Mouse (Mus musculus): ENCODE data around the gene Rnf167.
A peak's percentile ranks its signal among the peaks of the same experiment; 100 is the strongest.

The Rnf167 gene

GRCm38 (mm10) chr11:70678092-70678491, 31.1 kb downstream of the Rnf167 start:
- DNase-seq (ENCODE audit: low read depth), result no peak

GRCm38 (mm10) chr11:70678576-70678975, 31.5 kb downstream of the Rnf167 start:
- DNase-seq (ENCODE audit: low read depth), result no peak

- DNase-seq (ENCODE audit: low read depth), result no peak
Observed at GRCm38 (mm10) chr11:70679361-70679760, 32.3 kb downstream of the Rnf167 start.

GRCm38 (mm10) chr11:70679894-70680293, 32.9 kb downstream of the Rnf167 start:
- no peak for DNase-seq (ENCODE audit: low read depth)

DNA sequence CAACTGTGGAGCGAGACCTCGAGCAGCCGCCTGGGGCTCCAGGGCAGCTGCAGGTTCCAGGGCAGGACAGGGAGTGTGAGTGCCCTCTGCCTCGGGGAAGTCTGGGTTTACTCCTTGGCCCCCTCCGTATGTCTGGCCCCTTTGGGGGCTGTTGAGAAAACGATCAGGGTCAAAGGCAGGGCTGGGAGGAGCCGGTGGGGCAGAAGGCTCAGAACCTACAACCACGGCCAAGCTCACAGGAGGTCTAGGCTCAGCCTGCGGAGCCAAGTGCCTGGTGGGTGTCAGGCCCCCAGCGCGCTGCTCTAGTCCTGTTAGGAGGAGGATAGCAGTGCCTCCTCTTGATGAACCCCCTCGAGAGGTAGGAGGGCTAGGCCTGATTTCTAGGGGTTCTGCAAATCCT, 34.1 kb downstream of the Rnf167 start:
- no peak for DNase-seq (ENCODE audit: low read depth)

DNA sequence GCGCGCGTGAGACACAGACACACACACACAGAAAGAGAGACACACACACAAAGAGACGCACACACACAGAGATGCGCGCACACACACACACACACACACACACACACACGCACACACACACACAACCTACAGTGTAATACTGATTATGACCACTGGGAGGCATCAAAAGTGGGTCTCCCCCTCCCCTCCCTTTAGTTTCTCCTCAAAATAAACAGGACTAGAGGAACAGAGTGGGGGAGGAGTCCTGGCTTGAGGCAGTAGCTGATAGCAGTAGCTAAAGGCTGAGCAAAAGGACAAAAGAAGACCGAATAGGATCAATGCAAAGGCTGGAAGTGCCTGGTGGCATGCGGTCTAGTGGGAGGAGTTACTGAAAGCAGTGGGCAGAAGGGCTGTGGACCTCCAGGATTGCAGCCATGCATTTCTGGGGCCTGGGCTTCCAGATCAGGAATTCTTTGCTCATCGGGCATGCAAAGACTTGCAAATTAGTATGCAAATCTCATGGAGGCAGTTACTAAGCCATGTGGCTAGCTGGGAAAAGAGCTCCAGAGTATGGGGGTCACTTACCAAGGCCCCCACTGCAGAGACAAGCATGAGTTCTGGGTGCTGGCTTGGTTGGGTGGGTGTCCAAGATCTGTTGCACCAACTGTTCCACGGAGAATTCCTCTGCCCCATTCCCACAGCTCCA, 35.0 kb downstream of the Rnf167 start:
- no peak for DNase-seq (ENCODE audit: low read depth)

DNA sequence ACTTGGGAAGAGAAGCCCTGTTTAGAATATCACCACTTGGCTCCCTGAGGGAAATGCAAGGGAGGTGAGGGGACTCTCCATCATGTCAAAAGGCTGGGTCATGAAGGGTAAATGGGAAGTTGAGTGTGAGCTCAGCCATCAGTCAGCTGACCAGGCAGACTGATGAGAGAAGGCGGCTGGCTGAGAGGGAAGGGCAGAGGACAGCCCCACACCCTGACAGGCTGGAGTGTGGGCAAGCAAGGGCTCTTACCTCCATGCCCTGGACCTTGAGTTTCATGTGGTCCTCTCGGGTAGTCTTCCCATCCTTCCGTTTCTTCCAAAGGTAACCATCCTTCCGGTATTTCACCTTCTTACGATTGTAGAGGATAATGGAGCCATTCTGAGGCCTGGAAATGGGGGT, 36.6 kb downstream of the Rnf167 start:
- DNase-seq (ENCODE audit: low read depth), result no peak

DNA sequence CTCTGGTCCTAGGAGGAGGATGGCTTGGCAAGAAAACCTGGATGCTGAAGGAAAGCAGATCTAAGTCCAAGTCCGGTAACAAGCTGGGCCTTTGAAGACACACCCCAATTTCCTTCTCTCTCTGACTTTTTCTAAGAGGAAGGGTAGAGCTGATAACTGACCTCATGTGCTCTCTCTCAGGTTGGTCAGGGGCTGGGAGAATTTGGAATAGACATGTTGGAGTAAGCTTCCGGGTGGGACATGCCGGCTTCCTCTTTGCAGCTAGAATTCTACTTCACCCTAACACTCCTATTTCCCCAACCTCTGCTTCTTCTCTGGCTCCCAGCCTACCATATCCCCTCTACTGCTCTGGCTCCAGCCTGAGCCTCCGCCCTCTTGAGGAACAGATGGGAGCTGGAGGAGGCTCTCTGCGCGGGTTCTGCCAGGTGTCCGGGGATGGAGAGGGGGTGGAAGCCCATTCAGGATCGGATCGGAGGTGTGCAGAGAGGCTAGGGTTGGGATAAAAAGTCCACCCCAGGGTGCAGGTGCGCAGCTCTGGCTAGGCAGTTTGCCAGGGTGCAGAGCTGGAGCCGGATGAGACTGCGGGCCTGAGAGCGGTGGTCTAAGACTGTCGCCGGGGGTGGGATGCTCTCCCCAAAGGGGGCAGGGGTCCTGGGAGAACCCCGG, 40.0 kb downstream of the Rnf167 start:
- DNase-seq (ENCODE audit: low read depth), result no peak

DNA sequence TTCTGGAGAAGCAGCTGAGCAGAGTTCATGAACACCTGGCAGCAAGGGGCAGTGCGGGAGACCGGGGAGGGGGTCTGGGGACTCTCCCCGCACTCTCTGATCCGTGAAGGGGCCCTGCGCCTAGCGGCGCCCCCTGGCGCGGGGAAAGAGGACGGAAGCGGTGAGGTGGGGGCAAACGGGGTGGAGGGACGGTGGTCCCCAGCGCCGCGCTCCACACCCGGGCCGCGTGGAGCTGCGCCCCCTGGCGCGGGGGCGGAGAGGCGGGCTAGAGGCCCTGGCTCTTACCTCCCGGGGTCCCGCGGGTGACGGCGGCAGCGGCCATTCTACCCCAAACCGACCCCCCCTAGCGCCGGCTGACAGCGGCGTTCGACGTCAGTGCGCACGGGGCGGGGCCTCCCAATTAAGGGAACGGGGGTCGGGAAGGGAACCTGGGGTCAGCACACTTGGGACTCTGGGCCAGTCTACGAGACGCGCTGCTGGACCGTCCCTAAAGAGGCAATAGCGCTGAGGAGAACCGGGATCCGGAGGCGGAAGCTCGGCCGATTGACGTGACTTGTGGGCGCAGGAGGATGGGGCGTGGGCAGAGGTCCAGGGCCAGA, 40.7 kb downstream of the Rnf167 start, which contains the start of gene Camta2:
TSS of gene Camta2 (minus strand) at position 505 of the 599 bp plus-strand sequence.
- no peak for DNase-seq (ENCODE audit: low read depth)

DNA sequence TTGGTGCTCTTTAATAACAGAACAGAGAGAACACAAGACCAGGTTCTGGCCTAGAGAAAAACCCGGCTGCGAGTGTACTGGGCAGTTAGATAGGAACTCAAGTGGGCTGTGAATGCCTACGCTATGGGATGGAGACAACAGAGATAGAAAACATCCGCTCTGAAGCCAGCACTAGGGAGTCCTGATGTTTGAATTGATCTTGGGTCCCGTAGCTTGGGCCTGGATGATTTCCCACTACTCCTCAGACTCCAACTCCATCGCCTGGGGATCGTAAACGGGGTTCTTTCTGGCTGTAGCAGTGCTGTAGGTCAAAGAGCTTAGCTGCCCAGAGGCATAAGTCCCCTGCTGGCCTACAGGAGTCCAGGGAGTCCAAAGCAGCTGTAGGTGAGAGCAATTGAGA, 41.3 kb downstream of the Rnf167 start:
- DNase-seq (ENCODE audit: low read depth), result no peak

- no peak for DNase-seq (ENCODE audit: low read depth)
Observed at GRCm38 (mm10) chr11:70689578-70689977, 42.5 kb downstream of the Rnf167 start.

DNA sequence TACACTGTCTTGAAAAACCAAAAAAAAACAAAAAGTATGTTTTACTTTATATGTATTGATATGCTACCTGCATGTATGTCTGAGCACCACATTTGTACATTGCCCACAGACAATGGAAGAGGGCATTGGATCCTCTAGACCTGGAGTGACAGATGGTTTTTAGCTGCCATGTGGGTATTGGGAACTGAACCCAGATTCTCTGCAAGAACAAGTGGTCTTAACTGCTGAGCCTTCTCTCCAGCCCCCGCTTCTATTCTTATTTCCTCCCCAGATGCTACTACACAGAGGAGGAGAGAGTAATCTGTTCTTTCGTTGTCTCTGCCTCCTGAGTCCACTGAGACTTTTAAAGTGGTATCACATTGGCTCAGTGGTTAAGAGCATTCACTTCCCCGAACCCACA, 46.5 kb downstream of the Rnf167 start:
- DNase-seq (ENCODE audit: low read depth), result no peak

GRCm38 (mm10) chr11:70697376-70697775, 50.3 kb downstream of the Rnf167 start:
- no peak for DNase-seq (ENCODE audit: low read depth)

DNA sequence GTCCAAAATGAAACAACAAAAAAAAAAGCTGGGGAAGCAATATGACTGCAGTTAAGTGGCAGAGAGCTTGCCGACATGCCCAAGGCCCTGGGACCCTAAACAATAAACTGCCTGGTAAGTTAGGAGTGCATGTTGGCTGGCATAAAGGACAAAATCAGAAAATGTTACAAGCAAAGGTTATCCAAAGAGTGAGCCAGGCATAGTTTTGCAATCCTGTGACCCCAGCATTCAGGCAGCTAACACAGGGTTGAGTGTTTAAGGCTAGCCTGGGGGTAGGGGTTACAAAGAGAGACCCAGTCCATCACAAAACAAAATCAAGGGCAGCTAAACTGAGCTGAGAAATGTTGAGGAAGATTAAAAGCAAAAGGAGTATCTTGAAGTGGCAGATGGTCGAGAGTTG, 52.0 kb downstream of the Rnf167 start:
- no peak for DNase-seq (ENCODE audit: low read depth)

- DNase-seq (ENCODE audit: low read depth), result peak; percentile 80
Observed at GRCm38 (mm10) chr11:70699722-70700556, 52.9 kb downstream of the Rnf167 start, which contains the start of the genes Inca1 and Kif1c. Gene Inca1, minus strand, starts transcription at chr11:70700155. Gene Kif1c, plus strand, starts transcription at chr11:70700548.

- DNase-seq (ENCODE audit: low read depth), result no peak
Observed at GRCm38 (mm10) chr11:70700613-70701012, 53.6 kb downstream of the Rnf167 start.

Data from c-Kit-positive CD71-positive TER-119-negative erythroid progenitor cells, embryonic 14.5 days (primary cell).